Mouse (Mus musculus) embryonic facial prominence, embryonic 12.5 days (tissue): ENCODE data around the gene Vmn2r57. TPM values are rescaled to one million over a fixed set of nuclear protein-coding genes. Genes with fewer than 3 reads are reported as not detected.
"Not testable (repeated sequence)": the region's sequence is repeated elsewhere in the genome, so short reads cannot be mapped to it uniquely, and the experiment has no call there.

Experiments
- ATAC-seq: fragments of 200-750 bp; cut with Nextera tagmentation; 2 replicates; pipeline ENCODE4 v1.8.0; 2017; ENCODE audit not compliant: insufficient number of reproducible peaks, insufficient read depth, low FRiP score, low TSS enrichment
- H3K27ac ChIP-seq: fragments of 300-500 bp; sonication (generic); 2 replicates; pipeline ENCODE4 v1.5.1; 2016; ENCODE audit warnings: mild to moderate bottlenecking
- H3K27me3 ChIP-seq: fragments of 300-500 bp; sonication (generic); 2 replicates; pipeline ENCODE4 v1.6.1; 2016; ENCODE audit warnings: mild to moderate bottlenecking, moderate library complexity
- H3K36me3 ChIP-seq: fragments of 300-500 bp; sonication (generic); 2 replicates; pipeline ENCODE4 v1.6.1; 2016; ENCODE audit warnings: mild to moderate bottlenecking
- H3K4me1 ChIP-seq: fragments of 300-500 bp; sonication (generic); 2 replicates; pipeline ENCODE4 v1.6.1; 2016
- H3K4me2 ChIP-seq: fragments of 300-500 bp; sonication (generic); replicated peaks from 2 replicates; pipeline ENCODE4 v1.6.1; 2016; ENCODE audit warnings: mild to moderate bottlenecking, moderate library complexity
- H3K4me3 ChIP-seq: fragments of 300-500 bp; sonication (generic); 2 replicates; pipeline ENCODE4 v1.5.1; 2016; ENCODE audit warnings: mild to moderate bottlenecking
- H3K9ac ChIP-seq: fragments of 300-500 bp; sonication (generic); 2 replicates; pipeline ENCODE4 v1.6.1; 2016; ENCODE audit warnings: mild to moderate bottlenecking, moderate library complexity
- H3K9me3 ChIP-seq: fragments of 300-500 bp; sonication (generic); 2 replicates; pipeline ENCODE4 v1.6.1; 2016; ENCODE audit warnings: mild to moderate bottlenecking, moderate library complexity
- WGBS: fragments of 180-500 bp; shearing (Covaris S2); methylation state at CpG from one replicate; pipeline ENCODE4 v1.1.7; 2016; 5-methylcytosine and 5-hydroxymethylcytosine counted together
- polyA plus RNA-seq: library from polyadenylated mRNA; unstranded; fragments of >200 nt; fragmentation: Nextera tagmentation; extraction: Ambion mirVana; gene quantifications from 2 replicates; pipeline ENCODE4 v1.2.1, GENCODE M21; 2016

The Vmn2r57 gene
- polyA plus RNA-seq = 0.24 and 0.39 TPM in 2 replicates

DNA sequence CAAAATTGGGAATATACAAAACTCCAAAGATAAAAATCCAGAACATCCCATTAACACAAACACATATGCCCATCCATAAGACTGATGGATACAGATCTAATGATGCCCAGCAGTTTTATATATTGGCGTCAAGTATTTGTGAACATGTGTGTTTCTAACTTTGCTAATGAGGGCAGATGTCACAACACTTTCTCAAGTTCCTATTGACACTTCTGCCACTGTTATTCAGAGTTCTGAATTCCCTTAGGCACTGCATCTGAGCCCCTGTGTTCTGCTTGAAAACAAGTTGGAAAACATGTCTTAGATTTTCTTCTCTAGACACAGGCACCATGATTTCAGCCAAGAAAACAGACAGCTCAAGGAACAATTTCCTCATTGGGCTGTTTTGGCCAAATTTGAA lies at the start of gene Vmn2r57:
Gene Vmn2r57 (minus strand): TSS at position 101 of the 400 bp plus-strand sequence.
- not testable (repeated sequence) for ATAC-seq, H3K4me2 ChIP-seq, H3K9ac ChIP-seq, H3K4me3 ChIP-seq, H3K4me1 ChIP-seq, H3K36me3 ChIP-seq, H3K27ac ChIP-seq, H3K9me3 ChIP-seq, H3K27me3 ChIP-seq
- 79% methylated on average over 1 of the region's 1 CpGs for whole genome bisulfite sequencing

- ATAC-seq = no peak
- H3K27ac ChIP-seq = no peak overlapping the region
- WGBS = 98% methylated on average over 2 of the region's 2 CpGs
- H3K4me2 ChIP-seq = no peak overlapping the region
- H3K4me3 ChIP-seq = no peak overlapping the region
- no peak overlapping the region for H3K9ac ChIP-seq
- no peaks in the 10 kb centered on the region for H3K27me3 ChIP-seq
- peaks cover 5% of the 10 kb centered on the region; the same call in 1 of the 2 replicates for H3K36me3 ChIP-seq
- no peaks in the 10 kb centered on the region for H3K4me1 ChIP-seq
- 0 out of 2 replicates have a peak, but pooled peaks cover 3% of the 10 kb centered on the region for H3K9me3 ChIP-seq
Measured at GRCm38 (mm10) chr7:41497871-41498270, 49.4 kb upstream of the Vmn2r57 start.

GRCm38 (mm10) chr7:41451864-41452263 lies 3.4 kb upstream of the Vmn2r57 start:
- Histone ChIP-seq H3K27ac (no peak overlapping the region), H3K36me3 (no peaks in the 10 kb centered on the region), H3K9me3 (peaks cover 8% of the 10 kb centered on the region; the same call in 1 of the 2 replicates), H3K4me1 (no peaks in the 10 kb centered on the region), H3K4me2 (no peak overlapping the region), H3K27me3 (no peaks in the 10 kb centered on the region), H3K9ac (no peak overlapping the region), H3K4me3 (no peak overlapping the region)
- ATAC-seq = 0 out of 2 replicates have a peak, but pooled peaks have one; percentile 35
- 4% methylated on average over 10 of the region's 10 CpGs for WGBS

DNA sequence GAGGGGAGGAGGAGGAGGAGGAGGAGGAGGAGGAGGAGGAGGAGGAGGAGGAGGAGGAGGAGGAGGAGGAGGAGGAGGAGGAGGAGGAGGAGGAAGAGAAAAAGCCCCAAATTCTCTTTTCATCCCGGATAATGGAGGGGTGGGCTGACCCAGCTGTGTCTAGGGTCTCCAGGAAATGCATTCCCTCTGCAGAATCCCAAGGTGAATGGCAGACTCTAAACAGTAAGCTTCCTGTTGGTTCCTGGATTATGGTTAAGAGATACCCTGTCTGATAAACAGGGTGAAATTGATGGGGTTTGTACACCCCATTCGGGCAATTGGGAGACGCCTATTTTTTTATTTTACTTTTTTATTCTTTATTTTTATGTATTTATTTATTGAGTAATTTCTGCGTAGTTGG lies 54.4 kb downstream of the Vmn2r57 start:
- WGBS = 70% methylated on average over 4 of the region's 4 CpGs
- no peak for ATAC-seq
- Histone ChIP-seq H3K9me3 (no peaks in the 10 kb centered on the region), H3K27me3 (no peaks in the 10 kb centered on the region), H3K4me1 (no peaks in the 10 kb centered on the region), H3K9ac (no peak overlapping the region), H3K27ac (no peak overlapping the region), H3K4me2 (peak overlapping the region; percentile 54), H3K4me3 (peak overlapping the region; percentile 59), H3K36me3 (no peaks in the 10 kb centered on the region)

- H3K9ac ChIP-seq = peak within 1 kb of the TSS; percentile 60
- H3K4me2 ChIP-seq = peak within 1 kb of the TSS; percentile 54
- no peaks in the 10 kb centered on the region for H3K27me3 ChIP-seq
- peak; percentile 95 for ATAC-seq
- no peaks in the 10 kb centered on the region for H3K9me3 ChIP-seq
- H3K4me1 ChIP-seq = no peaks in the 10 kb centered on the region
- peak within 1 kb of the TSS; percentile 59 for H3K4me3 ChIP-seq
- WGBS = under 1% methylated on average over 25 of the region's 25 CpGs
- no peaks in the 10 kb centered on the region for H3K36me3 ChIP-seq
- H3K27ac ChIP-seq = peak within 1 kb of the TSS; percentile 83
Measured at GRCm38 (mm10) chr7:41393048-41393971, 55.2 kb downstream of the Vmn2r57 start, which contains the start of gene AI987944. Gene AI987944, minus strand, starts transcription at chr7:41393379.

Other genes with a start within 250 kb of the Vmn2r57 start
- 10.0 TPM in 2 replicates for gene AI987944, start 55.3 kb downstream of the Vmn2r57 start, polyA plus RNA-seq
- gene Gm20449, start 50.7 kb upstream of the Vmn2r57 start, polyA plus RNA-seq = 0.14 and 0.26 TPM in 2 replicates
- 12.4 and 15.1 TPM in 2 replicates for gene AW146154, start 51.2 kb upstream of the Vmn2r57 start, polyA plus RNA-seq
- gene Gm6871, start 125.0 kb upstream of the Vmn2r57 start, polyA plus RNA-seq = not detected in 2 replicates
- 15.5 and 16.3 TPM in 2 replicates for gene 2610021A01Rik, start 150.5 kb upstream of the Vmn2r57 start, polyA plus RNA-seq
- gene Zfp788, start 184.5 kb upstream of the Vmn2r57 start, polyA plus RNA-seq = 14.1 and 15.4 TPM in 2 replicates